Mouse (Mus musculus) midbrain, embryonic 15.5 days (tissue): ENCODE results near the gene March7. TPM values are rescaled to one million over a fixed set of nuclear protein-coding genes. Genes with fewer than 3 reads are reported as not detected.

Source experiments
- ATAC-seq: fragments of 200-750 bp; cut with Nextera tagmentation; replicated peaks from 2 replicates; pipeline ENCODE4 v1.8.0; 2017; ENCODE audit warnings: moderate TSS enrichment
- H3K27ac ChIP-seq: fragments of 300-500 bp; sonication (generic); 2 replicates; pipeline ENCODE4 v1.5.1; 2015; ENCODE audit warnings: mild to moderate bottlenecking, inconsistent platforms
- H3K27me3 ChIP-seq: fragments of 300-500 bp; sonication (generic); replicated peaks from 2 replicates; pipeline ENCODE4 v1.6.1; 2015; ENCODE audit warnings: inconsistent platforms
- H3K36me3 ChIP-seq: fragments of 300-500 bp; sonication (generic); replicated peaks from 2 replicates; pipeline ENCODE4 v1.6.1; 2015; ENCODE audit warnings: inconsistent platforms
- H3K4me1 ChIP-seq: fragments of 300-500 bp; sonication (generic); 2 replicates; pipeline ENCODE4 v1.6.1; 2015; ENCODE audit warnings: inconsistent platforms
- H3K4me2 ChIP-seq: fragments of 300-500 bp; sonication (generic); 2 replicates; pipeline ENCODE4 v1.6.1; 2015; ENCODE audit warnings: inconsistent platforms, mild to moderate bottlenecking, moderate library complexity
- H3K4me3 ChIP-seq: fragments of 300-500 bp; sonication (generic); 2 replicates; pipeline ENCODE4 v1.5.1; 2015; ENCODE audit warnings: mild to moderate bottlenecking, inconsistent platforms
- H3K9ac ChIP-seq: fragments of 300-500 bp; sonication (generic); 2 replicates; pipeline ENCODE4 v1.6.1; 2015; ENCODE audit warnings: mild to moderate bottlenecking, inconsistent platforms
- H3K9me3 ChIP-seq: fragments of 300-500 bp; sonication (generic); 2 replicates; pipeline ENCODE4 v1.6.1; 2016; ENCODE audit warnings: inconsistent platforms
- whole genome bisulfite sequencing: fragments of 180-500 bp; shearing (Covaris S2); methylation state at CpG from one replicate; pipeline ENCODE4 v1.1.7; 2015; ENCODE audit warnings: mixed read lengths; 5-methylcytosine and 5-hydroxymethylcytosine counted together
- polyA plus RNA-seq: library from polyadenylated mRNA; unstranded; fragments of >200 nt; fragmentation: Nextera tagmentation; extraction: Ambion mirVana; gene quantifications from 2 replicates; pipeline ENCODE4 v1.2.1, GENCODE M21; 2015

March7 gene
- polyA plus RNA-seq, 1 experiment from 2014 or later = 95.1 TPM

DNA sequence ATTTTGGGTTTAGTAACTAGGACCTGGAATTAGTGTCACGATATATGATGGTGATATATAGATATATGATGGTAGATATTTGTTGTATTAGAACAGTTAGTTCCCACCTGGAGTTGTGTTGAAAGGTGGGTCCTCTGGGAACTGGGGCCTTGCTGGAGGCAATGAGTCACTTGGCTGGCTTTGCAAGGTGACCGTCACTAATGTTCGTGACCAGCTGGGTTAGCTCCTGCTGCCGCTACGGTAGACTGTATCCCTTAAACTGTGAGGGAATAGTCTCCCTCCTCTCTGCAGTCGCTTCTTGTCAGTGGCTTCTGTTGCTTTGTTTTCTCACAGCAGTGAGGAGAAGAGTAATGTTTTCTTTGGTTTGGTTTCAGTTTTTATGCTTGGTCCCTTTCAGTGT is 11.5 kb downstream of the March7 start:
- Histone ChIP-seq H3K4me2 (no peak overlapping the region), H3K9me3 (no peaks in the 10 kb centered on the region), H3K27ac (no peak overlapping the region), H3K4me1 (peaks cover 18% of the 10 kb centered on the region), H3K27me3 (no peaks in the 10 kb centered on the region), H3K36me3 (no peaks in the 10 kb centered on the region), H3K9ac (no peak overlapping the region), H3K4me3 (no peak overlapping the region)
- ATAC-seq = no peak
- 62% methylated on average over 6 of the region's 6 CpGs for whole genome bisulfite sequencing

GRCm38 (mm10) chr2:60221954-60222353 is 12.3 kb downstream of the March7 start:
- no peak for ATAC-seq
- whole genome bisulfite sequencing = 86% methylated on average over 2 of the region's 2 CpGs
- H3K36me3 ChIP-seq = no peaks in the 10 kb centered on the region
- H3K27ac ChIP-seq = no peak overlapping the region
- no peak overlapping the region for H3K4me2 ChIP-seq
- no peaks in the 10 kb centered on the region for H3K9me3 ChIP-seq
- H3K4me1 ChIP-seq = peaks cover 18% of the 10 kb centered on the region
- H3K4me3 ChIP-seq = no peak overlapping the region
- no peak overlapping the region for H3K9ac ChIP-seq
- no peaks in the 10 kb centered on the region for H3K27me3 ChIP-seq

DNA sequence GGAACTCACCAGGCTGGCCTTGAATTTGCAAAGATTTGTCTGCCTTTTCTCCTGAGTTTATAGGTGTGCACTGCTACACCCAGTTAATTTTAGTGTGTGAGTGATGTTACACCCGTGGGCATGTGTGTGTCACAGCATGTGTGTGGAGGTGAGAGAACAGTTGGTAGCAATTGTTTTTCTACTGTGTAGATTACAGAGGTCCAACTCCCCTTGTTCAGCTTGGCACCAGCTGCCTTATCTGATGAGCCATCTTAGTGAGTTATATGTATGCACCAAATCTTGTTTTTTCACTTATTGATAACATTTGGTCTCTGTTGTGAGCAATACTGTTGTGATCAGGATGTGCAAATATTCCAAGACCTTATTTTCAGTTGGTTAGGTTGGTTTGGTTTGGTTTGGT is 13.8 kb downstream of the March7 start:
- Histone ChIP-seq H3K27me3 (no peaks in the 10 kb centered on the region), H3K4me3 (no peak overlapping the region), H3K27ac (no peak overlapping the region), H3K9ac (no peak overlapping the region), H3K4me2 (no peak overlapping the region), H3K9me3 (no peaks in the 10 kb centered on the region), H3K4me1 (peaks cover 9% of the 10 kb centered on the region; the same call in 1 of the 2 replicates), H3K36me3 (no peaks in the 10 kb centered on the region)
- no peak for ATAC-seq
- WGBS = 83% methylated on average over 1 of the region's 1 CpGs

DNA sequence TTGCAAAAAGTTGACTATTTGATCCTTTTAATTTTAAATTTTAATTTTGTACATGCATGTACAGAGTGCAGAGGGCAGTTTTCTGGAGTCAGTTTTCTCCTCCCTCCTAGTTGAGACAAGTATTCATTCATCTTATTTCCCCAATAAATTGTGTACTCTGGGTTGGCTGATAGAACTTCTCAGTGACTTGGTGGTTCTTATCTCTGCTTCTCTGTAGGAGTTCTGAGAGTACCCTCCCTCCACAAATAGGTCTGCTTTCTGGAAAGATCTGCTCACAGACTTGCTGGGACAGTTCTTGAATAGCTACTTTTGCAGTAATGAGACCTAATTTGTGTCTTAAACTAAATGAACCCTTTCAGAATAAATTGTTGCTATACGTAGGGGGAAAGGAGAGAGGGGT is 18.8 kb downstream of the March7 start:
- Histone ChIP-seq H3K36me3 (peaks cover 13% of the 10 kb centered on the region; the same call in 1 of the 2 replicates), H3K27me3 (no peaks in the 10 kb centered on the region), H3K9ac (no peak overlapping the region), H3K4me3 (no peak overlapping the region), H3K9me3 (no peaks in the 10 kb centered on the region), H3K4me2 (no peak overlapping the region), H3K27ac (no peak overlapping the region), H3K4me1 (0 out of 2 replicates have a peak, but pooled peaks cover 2% of the 10 kb centered on the region)
- WGBS = 73% methylated on average over 1 of the region's 1 CpGs
- no peak for ATAC-seq

DNA sequence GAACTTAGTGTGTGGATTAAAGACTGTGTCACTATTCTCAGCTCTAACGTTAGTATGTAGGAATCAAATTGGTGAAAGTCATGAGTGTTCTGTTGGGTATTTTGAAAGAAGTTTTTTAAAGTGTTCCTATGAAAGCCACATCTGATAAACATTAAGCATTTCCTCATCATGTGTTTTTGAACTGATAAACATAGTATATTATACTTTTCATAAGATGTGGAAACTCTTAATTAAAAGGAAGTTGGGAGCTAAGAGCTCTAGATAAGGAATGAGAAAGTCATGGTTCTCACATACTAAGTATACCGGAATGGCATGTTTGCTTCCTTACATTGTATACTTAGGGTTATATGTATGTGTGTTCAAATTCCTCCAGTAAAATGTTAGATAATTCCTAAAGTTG is 20.7 kb downstream of the March7 start:
- H3K4me1 ChIP-seq = no peaks in the 10 kb centered on the region
- no peak overlapping the region for H3K27ac ChIP-seq
- 88% methylated on average over 2 of the region's 2 CpGs for WGBS
- H3K4me3 ChIP-seq = no peak overlapping the region
- ATAC-seq = no peak
- H3K27me3 ChIP-seq = no peaks in the 10 kb centered on the region
- peaks cover 23% of the 10 kb centered on the region for H3K36me3 ChIP-seq
- no peaks in the 10 kb centered on the region for H3K9me3 ChIP-seq
- H3K4me2 ChIP-seq = no peak overlapping the region
- H3K9ac ChIP-seq = no peak overlapping the region

DNA sequence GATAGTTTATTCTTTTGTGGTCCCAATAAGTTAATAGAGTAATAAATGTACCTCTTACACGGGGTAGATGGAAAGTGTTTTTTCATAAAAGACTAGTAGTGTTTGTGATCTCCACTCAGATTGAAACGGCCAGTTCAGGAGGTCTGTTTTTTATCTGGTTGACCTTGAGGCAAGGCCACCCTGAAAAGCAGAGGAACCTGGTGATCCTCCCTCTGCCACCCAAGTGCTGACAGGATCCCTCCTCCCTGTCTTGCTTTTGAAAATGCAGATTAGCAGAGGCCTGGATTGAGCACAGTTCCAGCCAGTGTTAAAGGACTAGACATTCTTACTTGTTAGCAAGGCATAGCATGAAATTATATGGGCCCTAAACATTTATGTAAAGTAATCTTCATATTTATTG is 23.5 kb downstream of the March7 start:
- 72% methylated on average over 2 of the region's 2 CpGs for WGBS
- H3K27ac ChIP-seq = no peak overlapping the region

DNA sequence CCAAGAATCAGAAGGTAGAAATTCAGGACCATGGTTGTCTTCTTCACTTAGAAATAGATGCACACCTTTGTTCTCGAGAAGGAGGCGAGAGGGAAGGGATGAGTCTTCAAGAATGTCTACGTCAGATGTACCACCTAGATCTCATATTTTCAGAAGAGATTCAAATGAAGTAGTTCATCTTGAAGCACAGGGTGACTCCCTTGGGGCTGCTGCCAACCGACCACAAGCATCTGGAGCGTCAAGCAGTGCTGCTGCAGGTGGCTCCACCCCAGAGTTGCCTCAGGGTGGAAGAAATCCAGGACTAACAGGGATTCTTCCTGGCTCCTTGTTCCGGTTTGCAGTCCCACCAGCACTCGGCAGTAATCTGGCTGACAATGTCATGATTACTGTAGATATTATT is 24.8 kb downstream of the March7 start:
- no peak overlapping the region for H3K4me2 ChIP-seq
- H3K27me3 ChIP-seq = no peaks in the 10 kb centered on the region
- no peak for ATAC-seq
- 84% methylated on average over 7 of the region's 7 CpGs for WGBS
- no peak overlapping the region for H3K9ac ChIP-seq
- H3K4me3 ChIP-seq = no peak overlapping the region
- H3K36me3 ChIP-seq = peaks cover 37% of the 10 kb centered on the region
- no peaks in the 10 kb centered on the region for H3K4me1 ChIP-seq
- no peak overlapping the region for H3K27ac ChIP-seq
- H3K9me3 ChIP-seq = no peaks in the 10 kb centered on the region

More for the DNA sequence above, 23.5 kb downstream of the March7 start:
- no peak overlapping the region for H3K4me3 ChIP-seq
- no peak overlapping the region for H3K4me2 ChIP-seq
- ATAC-seq = no peak
- no peaks in the 10 kb centered on the region for H3K27me3 ChIP-seq
- H3K36me3 ChIP-seq = peaks cover 36% of the 10 kb centered on the region
- no peaks in the 10 kb centered on the region for H3K4me1 ChIP-seq
- H3K9me3 ChIP-seq = no peaks in the 10 kb centered on the region
- H3K9ac ChIP-seq = no peak overlapping the region

DNA sequence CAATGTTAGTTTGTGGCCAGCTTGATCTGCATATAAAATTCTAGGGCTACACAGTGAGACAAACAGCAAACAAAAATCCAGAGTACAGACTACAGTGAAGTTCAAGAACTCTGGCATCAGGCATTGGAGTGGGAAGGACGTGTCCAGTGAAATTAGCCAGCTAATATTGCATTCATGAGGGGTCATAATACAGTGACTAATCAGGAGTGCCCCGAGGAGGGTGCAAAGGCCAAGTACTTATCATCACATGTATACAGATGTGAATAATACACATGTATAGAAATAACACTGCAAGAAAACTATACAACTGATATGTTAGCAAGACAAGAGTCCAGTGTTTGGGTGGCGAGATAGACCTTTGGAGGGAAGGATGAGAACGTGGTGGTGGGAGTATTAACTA is 43.1 kb downstream of the March7 start:
- H3K27ac ChIP-seq = no peak overlapping the region
- 0 out of 2 replicates have a peak, but pooled peaks cover 4% of the 10 kb centered on the region for H3K36me3 ChIP-seq
- H3K4me2 ChIP-seq = no peak overlapping the region
- no peak overlapping the region for H3K9ac ChIP-seq
- WGBS = 87% methylated on average over 4 of the region's 4 CpGs
- no peaks in the 10 kb centered on the region for H3K9me3 ChIP-seq
- H3K27me3 ChIP-seq = no peaks in the 10 kb centered on the region
- H3K4me3 ChIP-seq = no peak overlapping the region
- no peak for ATAC-seq
- H3K4me1 ChIP-seq = no peaks in the 10 kb centered on the region

- Histone ChIP-seq H3K9ac (no peak overlapping the region), H3K4me2 (no peak overlapping the region), H3K9me3 (no peaks in the 10 kb centered on the region), H3K27ac (no peak overlapping the region), H3K27me3 (no peaks in the 10 kb centered on the region), H3K4me1 (no peaks in the 10 kb centered on the region), H3K4me3 (no peak overlapping the region), H3K36me3 (0 out of 2 replicates have a peak, but pooled peaks cover 4% of the 10 kb centered on the region)
- ATAC-seq = no peak
Measured at GRCm38 (mm10) chr2:60253506-60253905, 43.8 kb downstream of the March7 start.

DNA sequence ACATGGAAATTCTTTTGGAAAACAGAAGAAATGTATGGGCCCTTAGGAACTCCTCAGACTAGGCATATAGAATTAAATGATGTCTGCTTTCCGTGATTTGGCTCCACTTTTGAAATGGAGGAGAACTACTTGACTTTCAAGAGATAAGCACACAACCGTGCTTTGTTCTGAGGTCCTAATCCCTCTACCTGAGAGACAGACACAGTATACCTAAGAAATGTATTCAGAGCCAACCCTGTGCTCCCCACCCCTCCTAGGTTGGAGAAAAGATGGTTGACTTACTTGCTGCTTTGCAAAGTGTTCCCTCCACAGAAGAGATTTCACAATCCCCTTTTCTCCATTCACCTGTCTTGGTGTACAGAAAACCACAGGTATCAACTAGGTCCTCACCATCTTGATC is 47.1 kb downstream of the March7 start:
- Histone ChIP-seq H3K9me3 (no peaks in the 10 kb centered on the region), H3K9ac (no peak overlapping the region), H3K4me3 (no peak overlapping the region), H3K27me3 (no peaks in the 10 kb centered on the region), H3K4me1 (no peaks in the 10 kb centered on the region), H3K36me3 (no peaks in the 10 kb centered on the region), H3K4me2 (no peak overlapping the region), H3K27ac (no peak overlapping the region)
- WGBS = 82% methylated on average over 2 of the region's 2 CpGs
- ATAC-seq = no peak

- no peaks in the 10 kb centered on the region for H3K9me3 ChIP-seq
- no peak overlapping the region for H3K9ac ChIP-seq
- no peak overlapping the region for H3K4me3 ChIP-seq
- H3K27me3 ChIP-seq = no peaks in the 10 kb centered on the region
- ATAC-seq = no peak
- no peaks in the 10 kb centered on the region for H3K4me1 ChIP-seq
- H3K27ac ChIP-seq = no peak overlapping the region
- H3K36me3 ChIP-seq = no peaks in the 10 kb centered on the region
- H3K4me2 ChIP-seq = no peak overlapping the region
- 97% methylated on average over 5 of the region's 5 CpGs for WGBS
Measured at GRCm38 (mm10) chr2:60259186-60259585, 49.5 kb downstream of the March7 start.

DNA sequence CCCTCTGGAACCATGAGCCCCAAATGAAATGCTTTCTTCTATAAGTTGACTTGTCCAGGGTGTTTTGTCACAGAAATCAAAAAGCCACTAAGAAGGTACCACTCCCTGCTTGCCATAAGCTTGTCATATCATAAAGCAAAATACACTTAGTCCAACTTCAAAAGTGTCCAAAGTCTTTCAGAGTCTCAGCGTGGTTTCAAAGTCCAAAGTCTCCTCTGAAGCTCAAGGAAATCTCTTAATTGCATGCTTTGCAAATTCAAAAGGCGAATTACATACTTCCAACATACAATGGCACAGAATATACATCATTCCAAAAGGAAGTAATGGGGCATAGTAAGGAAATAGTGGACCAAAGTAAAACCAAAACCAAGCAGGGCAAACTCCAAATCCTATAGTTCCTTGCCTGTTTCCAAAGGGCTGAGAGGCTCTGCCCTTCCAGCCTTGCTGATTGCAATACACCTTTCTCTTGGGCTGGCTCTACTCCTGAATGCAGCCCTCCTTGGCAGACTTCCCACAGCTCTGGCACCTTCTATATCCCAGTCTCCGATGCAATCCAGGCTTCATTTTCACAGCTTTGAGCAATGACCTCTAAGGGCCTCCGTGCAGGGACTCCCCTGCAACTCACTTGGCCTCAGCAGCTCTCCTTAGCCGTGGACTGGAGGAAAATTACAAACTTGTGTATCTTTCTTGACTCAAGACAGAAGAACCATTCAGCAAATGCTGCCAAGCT is 51.1 kb downstream of the March7 start:
- Histone ChIP-seq H3K4me3 (no peak overlapping the region), H3K27ac (no peak overlapping the region), H3K4me1 (no peaks in the 10 kb centered on the region), H3K27me3 (no peaks in the 10 kb centered on the region), H3K36me3 (no peaks in the 10 kb centered on the region), H3K9ac (no peak overlapping the region), H3K4me2 (no peak overlapping the region), H3K9me3 (no peaks in the 10 kb centered on the region)
- 91% methylated on average over 5 of the region's 5 CpGs for WGBS
- ATAC-seq = no peak

- no peak for ATAC-seq
- no peaks in the 10 kb centered on the region for H3K9me3 ChIP-seq
- 59% methylated on average over 1 of the region's 1 CpGs for WGBS
Measured at GRCm38 (mm10) chr2:60267567-60267966, 57.9 kb downstream of the March7 start.

More at GRCm38 (mm10) chr2:60267567-60267966, 57.9 kb downstream of the March7 start:
- Histone ChIP-seq H3K36me3 (no peaks in the 10 kb centered on the region), H3K4me2 (no peak overlapping the region), H3K4me3 (no peak overlapping the region), H3K27ac (no peak overlapping the region), H3K9ac (no peak overlapping the region), H3K27me3 (no peaks in the 10 kb centered on the region), H3K4me1 (no peaks in the 10 kb centered on the region)
